Mouse (Mus musculus) stomach, embryonic 16.5 days (tissue): ENCODE data around the gene Kif22. TPM values are rescaled to one million over a fixed set of nuclear protein-coding genes. Genes with fewer than 3 reads are reported as not detected.

ENCODE experiments used
- ATAC-seq: fragments of 200-750 bp; cut with Nextera tagmentation; 2 replicates; pipeline ENCODE4 v1.8.0; 2017; ENCODE audit warnings: moderate number of reproducible peaks, moderate TSS enrichment; ENCODE audit not compliant: insufficient read depth, low FRiP score
- H3K27ac ChIP-seq: fragments of 300-500 bp; sonication (generic); 2 replicates; pipeline ENCODE4 v1.5.1; 2014; ENCODE audit warnings: low read length
- H3K27me3 ChIP-seq: fragments of 300-500 bp; sonication (generic); 2 replicates; pipeline ENCODE4 v1.6.1; 2014; ENCODE audit warnings: low read length, control low read depth, mixed read lengths; ENCODE audit not compliant: control insufficient read depth, insufficient read depth
- H3K36me3 ChIP-seq: fragments of 300-500 bp; sonication (generic); 2 replicates; pipeline ENCODE4 v1.6.1; 2014; ENCODE audit warnings: low read length; ENCODE audit not compliant: control insufficient read depth, insufficient read depth
- H3K4me1 ChIP-seq: fragments of 300-500 bp; sonication (generic); 2 replicates; pipeline ENCODE4 v1.6.1; 2014; ENCODE audit warnings: low read length, control low read depth, mixed read lengths; ENCODE audit not compliant: control insufficient read depth, insufficient read depth
- H3K4me2 ChIP-seq: fragments of 300-500 bp; sonication (generic); 2 replicates; pipeline ENCODE4 v1.6.1; 2014; ENCODE audit warnings: low read depth, low read length, mixed read lengths
- H3K4me3 ChIP-seq: fragments of 300-500 bp; sonication (generic); replicated peaks from 2 replicates; pipeline ENCODE4 v1.5.1; 2014; ENCODE audit warnings: mild to moderate bottlenecking, low read length
- H3K9ac ChIP-seq: fragments of 300-500 bp; sonication (generic); 2 replicates; pipeline ENCODE4 v1.6.1; 2014; ENCODE audit warnings: low read length
- H3K9me3 ChIP-seq: fragments of 300-500 bp; sonication (generic); replicated peaks from 2 replicates; pipeline ENCODE4 v1.6.1; 2016; ENCODE audit warnings: low read length, control low read depth; ENCODE audit not compliant: control insufficient read depth
- WGBS: fragments of 180-500 bp; shearing (Covaris S2); extraction: QIAGEN DNeasy Blood & Tissue Kit; methylation state at CpG from one replicate; pipeline ENCODE4 v1.1.7; 2014; 5-methylcytosine and 5-hydroxymethylcytosine counted together
- polyA plus RNA-seq: library from polyadenylated mRNA; unstranded; fragments of >200 nt; fragmentation: Nextera tagmentation; extraction: Ambion mirVana; gene quantifications from 2 replicates; pipeline ENCODE4 v1.2.1, GENCODE M21; 2015

The Kif22 gene
- polyA plus RNA-seq, 1 experiment from 2014 or later: 92.2 TPM

GRCm38 (mm10) chr7:127065538-127065937 is 23.3 kb upstream of the Kif22 start:
- no peaks in the 10 kb centered on the region for H3K4me1 ChIP-seq
- H3K4me3 ChIP-seq: no peak overlapping the region
- H3K27ac ChIP-seq: no peak overlapping the region
- H3K9ac ChIP-seq: no peak overlapping the region
- 77% methylated on average over 6 of the region's 6 CpGs for WGBS
- H3K27me3 ChIP-seq: no peaks in the 10 kb centered on the region
- 0 out of 2 replicates have a peak, but pooled peaks cover 3% of the 10 kb centered on the region for H3K9me3 ChIP-seq
- H3K4me2 ChIP-seq: no peak overlapping the region
- H3K36me3 ChIP-seq: no peaks in the 10 kb centered on the region
- ATAC-seq: no peak

GRCm38 (mm10) chr7:127055026-127055585 is 12.8 kb upstream of the Kif22 start:
- ATAC-seq: no peak
- H3K4me2 ChIP-seq: no peak overlapping the region
- 53% methylated on average over 5 of the region's 5 CpGs for WGBS

GRCm38 (mm10) chr7:127031244-127031643 is 11.0 kb downstream of the Kif22 start:
- H3K4me1 ChIP-seq: peaks cover 5% of the 10 kb centered on the region
- H3K9ac ChIP-seq: no peak overlapping the region
- no peaks in the 10 kb centered on the region for H3K9me3 ChIP-seq
- H3K27ac ChIP-seq: no peak overlapping the region
- 0 out of 2 replicates have a peak, but pooled peaks cover 3% of the 10 kb centered on the region for H3K36me3 ChIP-seq
- no peak overlapping the region for H3K4me2 ChIP-seq
- no peaks in the 10 kb centered on the region for H3K27me3 ChIP-seq
- ATAC-seq: no peak
- WGBS: 77% methylated on average over 1 of the region's 1 CpGs
- H3K4me3 ChIP-seq: no peak overlapping the region

More at GRCm38 (mm10) chr7:127055026-127055585, 12.8 kb upstream of the Kif22 start:
- Histone ChIP-seq H3K9me3 (no peaks in the 10 kb centered on the region), H3K36me3 (no peaks in the 10 kb centered on the region), H3K9ac (no peak overlapping the region), H3K4me3 (no peak overlapping the region), H3K27ac (no peak overlapping the region), H3K4me1 (no peaks in the 10 kb centered on the region), H3K27me3 (no peaks in the 10 kb centered on the region)

- Histone ChIP-seq H3K4me2 (no peak overlapping the region), H3K9me3 (no peaks in the 10 kb centered on the region), H3K4me3 (no peak overlapping the region), H3K27me3 (no peaks in the 10 kb centered on the region), H3K36me3 (0 out of 2 replicates have a peak, but pooled peaks cover 3% of the 10 kb centered on the region), H3K27ac (no peak overlapping the region), H3K9ac (no peak overlapping the region), H3K4me1 (peaks cover 5% of the 10 kb centered on the region)
- no peak for ATAC-seq
- 100% methylated on average over 1 of the region's 1 CpGs for WGBS
Measured at GRCm38 (mm10) chr7:127030172-127030571, 12.1 kb downstream of the Kif22 start.

GRCm38 (mm10) chr7:127027885-127028284 is 14.4 kb downstream of the Kif22 start:
- no peaks in the 10 kb centered on the region for H3K9me3 ChIP-seq
- peaks cover 26% of the 10 kb centered on the region for H3K4me1 ChIP-seq
- no peaks in the 10 kb centered on the region for H3K27me3 ChIP-seq
- H3K9ac ChIP-seq: peak overlapping the region; percentile 68
- WGBS: 60% methylated on average over 8 of the region's 8 CpGs
- peaks cover 5% of the 10 kb centered on the region; the same call in 1 of the 2 replicates for H3K36me3 ChIP-seq
- H3K4me2 ChIP-seq: peak overlapping the region; percentile 90
- ATAC-seq: no peak
- H3K27ac ChIP-seq: peak overlapping the region; percentile 95
- H3K4me3 ChIP-seq: peak overlapping the region; percentile 93

- H3K4me3 ChIP-seq: peak within 1 kb of the TSS; percentile 93
- WGBS: under 1% methylated on average over 49 of the region's 63 CpGs
- H3K4me2 ChIP-seq: peak within 1 kb of the TSS; percentile 90
- H3K4me1 ChIP-seq: peaks cover 31% of the 10 kb centered on the region
- H3K36me3 ChIP-seq: peaks cover 7% of the 10 kb centered on the region; the same call in 1 of the 2 replicates
- no peaks in the 10 kb centered on the region for H3K9me3 ChIP-seq
- peak within 1 kb of the TSS; percentile 99 for H3K9ac ChIP-seq
- peak; percentile 91 for ATAC-seq
- H3K27ac ChIP-seq: peak within 1 kb of the TSS; percentile 95
- no peaks in the 10 kb centered on the region for H3K27me3 ChIP-seq
Measured at GRCm38 (mm10) chr7:127026984-127027726, 15.1 kb downstream of the Kif22 start, which contains the start of gene Maz. Maz (minus strand) TSS chr7:127027037.

- Histone ChIP-seq H3K4me3 (peak overlapping the region; percentile 93), H3K36me3 (peaks cover 7% of the 10 kb centered on the region; the same call in 1 of the 2 replicates), H3K4me2 (peak overlapping the region; percentile 90), H3K9ac (peak overlapping the region; percentile 99), H3K27me3 (no peaks in the 10 kb centered on the region), H3K4me1 (peaks cover 36% of the 10 kb centered on the region), H3K9me3 (no peaks in the 10 kb centered on the region), H3K27ac (peak overlapping the region; percentile 95)
- ATAC-seq: no peak; the same call in 1 of the 2 replicates
- 0% methylated on average over 6 of the region's 48 CpGs for WGBS
Measured at GRCm38 (mm10) chr7:127026616-127026983, 15.7 kb downstream of the Kif22 start.

- H3K4me2 ChIP-seq: peak overlapping the region; percentile 90
- peak; percentile 25 for ATAC-seq
- H3K4me3 ChIP-seq: peak overlapping the region; percentile 93
- H3K4me1 ChIP-seq: peaks cover 40% of the 10 kb centered on the region
- peak overlapping the region; percentile 99 for H3K9ac ChIP-seq
- H3K27me3 ChIP-seq: no peaks in the 10 kb centered on the region
- no peaks in the 10 kb centered on the region for H3K9me3 ChIP-seq
- peak overlapping the region; percentile 95 for H3K27ac ChIP-seq
- 0% methylated on average over 32 of the region's 48 CpGs for WGBS
- peaks cover 7% of the 10 kb centered on the region; the same call in 1 of the 2 replicates for H3K36me3 ChIP-seq
Measured at GRCm38 (mm10) chr7:127026161-127026600, 16.1 kb downstream of the Kif22 start.

- H3K27me3 ChIP-seq: no peaks in the 10 kb centered on the region
- H3K4me3 ChIP-seq: peak overlapping the region; percentile 93
- peak overlapping the region; percentile 90 for H3K4me2 ChIP-seq
- H3K4me1 ChIP-seq: peaks cover 42% of the 10 kb centered on the region
- under 1% methylated on average over 57 of the region's 65 CpGs for WGBS
- H3K36me3 ChIP-seq: peaks cover 7% of the 10 kb centered on the region; the same call in 1 of the 2 replicates
- H3K27ac ChIP-seq: peak overlapping the region; percentile 95
- H3K9ac ChIP-seq: peak overlapping the region; percentile 99
- no peak for ATAC-seq
- no peaks in the 10 kb centered on the region for H3K9me3 ChIP-seq
Measured at GRCm38 (mm10) chr7:127025556-127026160, 16.6 kb downstream of the Kif22 start.
